Mouse (Mus musculus) mouse trophoblast stem cell (cell line): ENCODE results near the gene Gprc5b.

Experiments
- in situ Hi-C, 2 experiments: fragments of 300-500 bp; cut with MseI, MboI; formaldehyde crosslinking; loops; 2 replicates in 1 of 2; 3 replicates in 1 of 2; pipeline ENCODE4 v1.15.1; 2025

The Gprc5b gene

GRCm38 (mm10) chr7:118995007-118995406, at the start of gene Gprc5b:
TSS of gene Gprc5b (minus strand) at chr7:118995211.
- in situ Hi-C loops: loop anchor here (5.0 to 10.0 kb wide), 4 partner anchors 120 to 233 kb away; no protein-coding TSS in a partner anchor

GRCm38 (mm10) chr7:119041502-119041901, 46.5 kb upstream of the Gprc5b start:
- in situ Hi-C loops: no loop called here

DNA sequence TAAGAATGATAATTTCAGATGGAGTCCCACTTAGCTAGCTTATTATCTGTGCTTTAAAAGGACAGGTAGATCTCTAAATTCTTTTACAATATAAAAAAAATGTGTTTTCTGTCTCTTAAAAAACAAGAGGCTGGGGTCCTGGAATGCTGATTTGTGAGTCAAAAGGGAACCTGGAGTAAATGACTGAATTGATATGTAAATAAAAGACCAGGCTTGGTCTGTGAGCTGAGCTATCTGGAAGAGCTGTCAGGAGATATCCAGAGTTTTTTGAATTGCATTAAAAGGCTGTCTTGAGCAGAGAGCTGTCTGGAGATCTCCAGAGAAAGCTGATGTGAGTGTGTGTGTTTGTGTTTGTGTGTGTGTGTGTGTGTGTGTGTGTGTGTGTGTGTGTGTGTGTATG, 42.6 kb upstream of the Gprc5b start:
- in situ Hi-C loops: no loop called here

GRCm38 (mm10) chr7:119034243-119034961, 39.4 kb upstream of the Gprc5b start:
- in situ Hi-C loops: no loop called here

DNA sequence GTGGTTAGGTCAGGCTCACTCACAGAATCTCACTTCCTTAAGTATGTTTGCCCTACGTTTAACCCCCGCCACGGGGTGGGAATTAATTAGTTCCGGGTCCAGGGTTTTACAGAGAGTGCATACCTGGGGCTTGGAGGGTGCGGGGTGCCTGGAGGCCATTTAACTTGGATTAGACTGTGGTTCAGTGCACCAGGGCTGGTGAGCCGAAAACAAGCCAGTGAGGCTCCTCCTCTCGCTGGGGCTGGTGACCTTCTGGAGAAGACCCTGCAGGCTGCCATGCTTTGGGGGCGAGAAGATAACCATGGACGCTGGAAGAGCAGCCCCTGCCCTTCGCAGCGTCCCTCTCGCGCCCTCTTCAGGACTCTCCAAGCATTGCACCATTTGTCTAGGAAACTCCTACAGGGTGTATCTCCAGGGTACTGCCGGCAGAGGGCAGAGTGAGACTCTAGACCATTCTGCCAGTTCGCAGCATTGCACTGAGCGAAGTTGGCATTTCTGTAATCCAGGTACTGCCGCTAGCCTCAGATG, 28.4 kb upstream of the Gprc5b start:
- in situ Hi-C loops: no loop called here

DNA sequence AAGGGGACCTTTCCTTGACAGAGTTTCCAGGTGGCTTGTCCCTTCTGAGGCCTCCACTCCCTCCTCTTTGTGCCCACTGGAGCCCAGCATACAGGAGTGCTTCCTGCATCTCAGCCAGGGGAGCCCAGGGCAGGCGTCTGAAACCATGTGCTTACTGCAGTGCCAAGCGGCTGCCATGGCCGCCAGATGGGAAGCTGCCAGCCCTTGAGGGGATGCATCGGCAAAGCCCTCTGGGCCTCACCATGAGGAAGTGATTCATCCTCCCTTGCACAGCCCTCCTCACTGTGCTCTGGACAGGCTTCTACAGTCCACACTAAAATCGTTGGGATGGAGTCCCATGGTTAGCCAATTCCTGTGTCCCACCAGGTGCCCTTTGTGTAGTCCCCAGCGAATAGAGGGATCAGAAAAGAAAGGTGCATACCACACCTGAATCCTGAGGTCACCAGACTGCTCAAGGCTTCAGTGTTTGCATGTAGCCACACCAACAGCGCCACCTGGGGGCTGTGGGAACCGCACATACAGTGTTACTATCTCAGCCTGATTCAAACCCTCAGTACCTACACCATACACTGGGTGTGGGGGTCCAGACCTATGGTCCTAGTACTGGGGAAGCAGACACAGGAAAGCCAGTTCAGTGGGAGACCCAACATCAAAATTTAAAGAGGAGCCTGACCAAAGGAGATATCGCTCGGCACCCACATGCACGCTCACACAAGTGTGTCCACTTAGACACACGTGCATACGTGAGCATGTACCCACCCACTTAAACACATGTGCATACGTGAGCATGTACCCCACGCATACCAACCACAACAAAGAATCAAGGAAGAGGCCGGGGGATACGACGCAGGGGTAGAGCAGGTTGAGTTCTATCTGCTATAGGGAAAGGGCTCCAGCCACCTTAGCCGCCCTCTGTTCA, 27.5 kb upstream of the Gprc5b start:
- in situ Hi-C loops: no loop called here

DNA sequence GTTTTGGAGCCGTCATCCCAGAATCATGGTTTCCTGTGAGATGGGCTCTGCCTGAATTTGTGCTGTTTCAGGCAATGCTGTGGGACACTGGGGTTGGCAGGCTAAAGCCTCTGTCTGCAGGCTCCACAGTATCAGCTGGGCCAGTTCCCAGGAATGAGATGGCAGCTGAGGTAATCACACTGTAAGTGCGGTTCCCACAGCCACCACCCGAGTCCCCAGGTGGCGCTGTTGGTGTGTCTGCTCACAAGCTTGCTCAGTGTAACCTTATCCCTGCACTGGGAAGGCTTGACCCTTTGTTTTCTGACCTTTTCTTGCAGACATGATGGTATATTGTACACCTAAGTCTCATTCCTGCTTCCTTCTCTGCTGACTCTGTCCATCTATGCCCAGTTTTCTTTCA, 24.5 kb upstream of the Gprc5b start:
- in situ Hi-C loops: loop anchor here (10.0 kb wide), 2 partner anchors 405 to 495 kb away; partner anchors contain the start of gene Acsm5 (in 2 of the 2)

GRCm38 (mm10) chr7:119015736-119016135, 20.7 kb upstream of the Gprc5b start:
- in situ Hi-C loops: loop anchor here (10.0 kb wide), 2 partner anchors 409 to 499 kb away; partner anchors contain the start of gene Acsm5 (in 2 of the 2)

GRCm38 (mm10) chr7:119010854-119011529, 16.0 kb upstream of the Gprc5b start:
- in situ Hi-C loops: loop anchor here (10.0 kb wide), 2 partner anchors 414 to 504 kb away; partner anchors contain the start of gene Acsm5 (in 2 of the 2)

- in situ Hi-C loops: no loop called here
Measured at GRCm38 (mm10) chr7:119002501-119002900, 7.5 kb upstream of the Gprc5b start.

DNA sequence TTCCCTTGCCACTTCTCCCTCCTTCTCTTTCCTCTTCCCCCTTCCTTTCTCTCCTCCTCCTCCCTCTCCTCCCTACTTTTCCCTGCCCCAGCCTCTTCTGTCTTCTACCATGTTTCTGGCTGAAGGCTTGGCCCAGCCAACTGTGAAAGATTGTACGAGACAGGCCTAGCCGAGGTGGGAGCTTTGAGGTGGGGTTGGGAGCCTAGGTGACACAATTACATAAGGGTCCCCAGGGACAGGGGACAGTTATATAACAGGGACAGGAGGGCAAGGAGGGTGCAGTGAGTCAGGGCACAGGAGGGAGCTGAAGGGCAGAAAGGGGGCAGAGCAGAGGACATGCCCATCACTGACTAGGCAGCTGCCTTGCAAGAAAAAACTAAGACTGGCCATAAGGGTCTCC, 7.0 kb upstream of the Gprc5b start:
- in situ Hi-C loops: no loop called here

DNA sequence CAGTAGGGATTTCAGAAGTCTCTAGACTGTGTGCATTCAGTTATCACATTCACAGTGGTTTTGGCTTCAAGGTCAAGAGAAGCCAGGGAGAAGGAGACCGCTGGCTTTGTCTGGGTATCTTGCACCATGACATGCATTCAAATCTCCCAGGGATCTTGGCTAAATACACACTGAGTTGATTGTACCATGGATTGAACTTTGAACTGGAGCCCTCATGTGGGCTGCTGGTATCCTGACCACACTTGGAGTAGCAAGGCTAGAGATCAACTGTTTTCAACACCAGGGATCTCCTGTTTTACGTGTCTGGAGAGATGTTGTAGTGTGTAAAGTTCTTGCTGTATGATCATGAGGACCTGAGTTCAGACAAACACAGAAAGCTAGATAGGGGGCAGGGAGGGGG, 4.8 kb upstream of the Gprc5b start:
- in situ Hi-C loops: loop anchor here (5.0 to 10.0 kb wide), 4 partner anchors 125 to 238 kb away; no protein-coding TSS in a partner anchor

DNA sequence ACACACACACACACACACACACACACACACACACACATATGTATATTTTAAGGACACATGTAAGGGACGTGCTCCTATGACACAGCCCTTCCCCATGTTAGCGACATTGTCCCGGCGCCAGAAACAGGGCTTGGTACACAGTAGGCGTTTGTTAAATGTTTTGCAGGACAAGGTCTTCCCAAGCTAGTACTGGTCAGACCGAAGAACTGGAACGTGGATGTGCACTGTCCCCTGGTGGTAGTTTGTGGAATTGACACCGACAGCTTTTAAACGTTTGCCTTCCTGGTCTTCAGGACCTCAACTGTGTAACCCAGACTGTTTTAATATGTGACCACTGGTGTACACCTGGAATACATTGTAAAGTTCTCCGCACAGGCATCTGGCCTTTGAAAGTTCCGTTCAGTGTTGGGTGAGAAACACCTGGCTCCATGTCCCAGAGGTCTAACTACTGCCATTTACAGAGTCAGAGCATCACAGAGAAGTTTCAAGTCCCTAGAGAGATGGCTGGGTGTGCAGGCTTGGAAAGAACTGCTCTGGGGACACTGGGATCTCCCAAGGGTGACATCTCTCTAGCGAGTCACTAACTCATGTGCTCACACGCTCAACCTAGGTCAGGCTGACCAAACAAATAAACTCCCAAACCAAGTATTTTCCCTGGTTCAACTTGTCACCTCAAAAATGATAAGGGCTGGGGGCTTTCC, 1.3 kb upstream of the Gprc5b start:
- in situ Hi-C loops: loop anchor here (5.0 to 10.0 kb wide), 4 partner anchors 121 to 234 kb away; no protein-coding TSS in a partner anchor

- in situ Hi-C loops: loop anchor here (5.0 to 10.0 kb wide), 4 partner anchors 121 to 233 kb away; no protein-coding TSS in a partner anchor
Measured at GRCm38 (mm10) chr7:118995671-118996070, 660 bp upstream of the Gprc5b start.

DNA sequence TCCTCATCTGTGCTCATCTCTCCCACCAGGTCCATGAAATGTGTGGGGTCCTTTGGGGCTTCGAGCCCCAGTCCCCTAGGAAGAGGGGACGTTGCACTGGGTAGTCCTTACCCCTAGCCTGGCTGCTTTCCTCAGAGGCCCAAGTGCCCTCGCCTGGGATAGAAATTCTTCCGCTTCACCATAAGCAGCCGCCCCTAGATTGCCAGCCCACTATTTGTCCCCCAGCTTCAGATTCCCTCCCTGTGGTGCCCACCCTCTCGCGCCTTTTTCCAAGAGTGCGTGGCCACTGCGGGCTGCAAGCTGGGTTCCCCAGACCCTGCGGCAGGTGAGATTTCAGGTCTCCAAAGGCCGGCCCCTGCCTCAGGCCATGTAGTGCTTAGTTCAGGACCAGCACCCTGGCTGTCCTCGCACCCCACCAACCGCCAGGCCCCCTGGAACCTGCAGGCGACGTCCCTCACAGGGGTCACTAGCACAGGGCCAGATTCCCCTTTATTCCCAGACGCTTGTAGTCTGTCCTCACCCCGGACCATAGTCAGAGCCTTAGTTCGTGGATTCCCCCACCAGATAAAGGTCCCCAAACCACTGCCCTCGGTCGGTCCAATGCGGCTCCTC, 674 bp downstream of the Gprc5b start:
- in situ Hi-C loops: loop anchor here (10.0 kb wide), 2 partner anchors 120 to 150 kb away; no protein-coding TSS in a partner anchor

GRCm38 (mm10) chr7:118993597-118994230, 1.3 kb downstream of the Gprc5b start:
- in situ Hi-C loops: loop anchor here (10.0 kb wide), 2 partner anchors 119 to 149 kb away; no protein-coding TSS in a partner anchor

GRCm38 (mm10) chr7:118992623-118993405, 2.2 kb downstream of the Gprc5b start:
- in situ Hi-C loops: loop anchor here (10.0 kb wide), 2 partner anchors 118 to 148 kb away; no protein-coding TSS in a partner anchor

GRCm38 (mm10) chr7:118992080-118992560, 2.9 kb downstream of the Gprc5b start:
- in situ Hi-C loops: loop anchor here (10.0 kb wide), 2 partner anchors 117 to 147 kb away; no protein-coding TSS in a partner anchor
